Mouse (Mus musculus) yolk sac, embryonic 10.5 days (tissue): ENCODE measurements around the gene Rnf19b.

Experiments used
- DNase-seq: peaks from one replicate; pipeline ENCODE4 v3.0.0-alpha.2; 2017; ENCODE audit warnings: low spot score

Gene Rnf19b

DNA sequence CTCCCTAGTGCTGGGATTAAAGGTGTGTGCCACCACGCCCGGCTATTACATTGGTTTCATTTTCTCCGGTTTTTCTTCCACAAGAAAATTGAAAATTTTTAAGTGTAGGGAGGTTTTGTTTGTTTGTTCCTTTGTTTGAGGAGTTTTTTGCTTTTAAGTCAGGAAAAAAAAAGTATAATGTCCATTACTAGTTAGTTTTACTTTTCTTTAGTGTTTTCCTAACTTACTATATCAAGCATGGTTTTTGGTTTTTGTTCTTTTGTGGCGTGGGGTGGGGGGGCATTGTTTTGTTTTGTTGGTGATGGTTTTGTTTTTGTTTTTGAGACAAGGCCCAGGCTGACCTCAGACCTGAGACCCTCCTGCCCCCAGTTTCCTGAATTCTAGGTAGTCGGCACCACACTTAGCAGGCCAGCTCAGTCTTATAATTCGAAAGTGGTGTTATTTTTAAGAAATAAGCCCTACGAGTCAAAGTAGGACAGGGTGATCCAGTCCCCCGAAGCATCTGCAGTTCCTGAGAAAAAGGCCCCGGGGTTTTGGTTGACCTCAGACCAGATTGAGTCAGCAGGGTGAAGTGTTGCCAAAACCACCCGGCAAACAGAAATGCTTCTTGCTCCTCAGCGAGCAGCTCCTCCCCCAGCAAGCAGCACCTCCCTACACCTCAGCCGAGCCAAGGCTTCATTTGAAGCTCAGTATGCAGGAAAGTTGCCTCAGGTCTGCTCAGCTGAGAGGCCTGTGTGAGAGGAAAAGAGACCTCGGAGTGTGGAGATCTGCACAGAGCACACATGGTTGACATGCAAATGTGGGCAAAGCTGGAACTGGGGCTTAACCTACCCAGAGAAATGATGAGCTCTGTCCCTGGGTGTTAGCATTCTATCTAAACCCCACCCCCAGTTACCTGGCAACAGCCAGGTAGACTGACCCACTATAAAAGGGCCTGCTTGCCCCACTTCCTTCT is 23.1 kb upstream of the Rnf19b start:
- DNase-seq, result no peak

DNA sequence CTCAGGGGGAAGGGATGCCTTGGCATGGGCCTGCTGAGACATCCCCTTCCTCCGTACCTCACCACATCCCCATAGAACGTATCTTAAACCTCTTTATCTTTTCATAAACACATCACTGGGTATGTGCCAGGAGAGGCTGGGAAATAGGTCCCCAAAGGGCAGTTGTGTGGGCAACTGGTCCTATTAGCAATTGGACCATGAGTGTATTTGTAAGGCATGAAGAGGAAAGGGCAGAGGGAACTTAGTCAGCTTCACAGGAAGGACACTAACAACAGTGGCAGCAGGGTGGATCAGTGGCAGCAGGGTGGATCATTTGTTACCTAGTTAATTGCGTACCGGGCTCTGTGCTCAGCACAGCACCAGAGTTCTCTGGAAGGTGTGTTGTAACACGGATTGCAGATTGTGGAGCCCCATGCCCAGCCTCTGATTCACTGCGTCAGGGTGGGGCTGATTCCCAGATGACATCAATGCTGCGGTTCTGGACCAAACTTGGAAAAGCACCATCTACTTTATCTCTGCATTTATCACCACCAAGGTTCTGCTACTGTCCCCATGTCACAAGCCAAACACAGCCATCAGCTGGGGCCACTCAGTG is 22.1 kb upstream of the Rnf19b start:
- no peak for DNase-seq

DNA sequence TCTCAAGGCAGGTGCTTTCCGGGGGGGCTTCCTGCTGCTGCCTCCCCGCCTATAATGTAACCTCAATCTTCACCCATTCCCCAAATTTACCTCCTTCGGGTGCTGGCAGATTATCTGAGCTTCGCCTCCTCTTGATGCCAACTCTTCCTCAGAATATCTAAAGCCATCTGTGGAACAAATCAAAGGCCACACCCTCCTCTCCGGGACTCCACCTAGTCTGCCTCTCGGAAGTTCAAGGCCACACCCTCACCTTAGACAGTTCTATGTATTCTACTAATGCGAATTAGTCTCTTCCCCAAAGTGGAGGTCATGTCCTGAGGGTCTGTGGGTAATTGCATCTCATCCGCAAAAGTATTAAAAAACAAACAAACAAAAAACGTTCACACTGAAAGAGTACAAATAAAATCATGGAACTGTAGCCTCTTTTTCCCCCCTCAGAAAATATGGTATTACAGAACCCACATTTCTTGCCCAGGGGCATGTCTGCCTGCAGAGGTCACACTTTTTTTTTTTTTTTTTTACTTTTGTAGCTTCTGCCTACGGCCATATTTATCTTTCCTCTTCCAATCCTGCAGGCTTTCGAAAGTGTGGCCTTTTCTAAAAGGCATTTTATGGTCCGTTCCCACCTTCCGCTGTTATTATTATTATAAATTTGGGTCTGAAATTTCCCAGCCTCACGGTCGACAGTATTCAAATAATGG is 10.2 kb upstream of the Rnf19b start:
- no peak for DNase-seq

- DNase-seq, result peak; percentile 70
Measured at GRCm38 (mm10) chr4:129048501-129049305, 9.4 kb upstream of the Rnf19b start.

DNA sequence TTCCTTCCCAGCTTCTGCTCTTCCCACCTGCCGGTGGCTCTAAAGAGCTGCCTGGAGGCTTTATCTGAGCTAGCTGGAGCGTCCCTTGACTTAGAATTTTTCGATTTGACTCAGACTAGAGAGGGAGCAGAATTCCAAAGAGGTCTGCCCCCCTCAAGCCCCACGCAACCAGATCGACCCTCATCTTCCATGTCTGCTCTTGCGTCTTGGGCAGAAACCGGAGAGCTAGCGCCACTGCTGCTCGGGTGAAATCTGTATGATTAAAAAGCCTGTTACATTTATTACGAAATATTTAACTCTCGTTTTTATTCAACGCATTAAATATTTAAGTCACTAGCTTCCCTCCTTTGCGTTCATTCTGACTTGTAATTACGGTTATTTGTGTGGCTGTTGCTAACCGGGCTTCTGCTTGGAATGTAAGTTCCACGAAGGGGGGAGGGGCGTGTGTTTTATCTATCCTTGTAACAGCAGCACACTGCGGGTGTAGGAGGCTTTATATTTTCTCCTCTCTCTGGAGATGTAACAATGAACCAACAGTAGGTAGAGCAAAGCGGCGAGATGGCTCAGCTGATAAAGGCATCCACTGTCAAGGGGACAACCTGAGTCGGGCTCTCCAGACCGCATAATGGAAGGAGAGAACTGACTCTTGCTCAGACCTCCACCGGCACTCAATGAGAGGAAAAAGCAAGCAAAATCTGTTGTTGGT is 8.6 kb upstream of the Rnf19b start:
- DNase-seq, result no peak

DNA sequence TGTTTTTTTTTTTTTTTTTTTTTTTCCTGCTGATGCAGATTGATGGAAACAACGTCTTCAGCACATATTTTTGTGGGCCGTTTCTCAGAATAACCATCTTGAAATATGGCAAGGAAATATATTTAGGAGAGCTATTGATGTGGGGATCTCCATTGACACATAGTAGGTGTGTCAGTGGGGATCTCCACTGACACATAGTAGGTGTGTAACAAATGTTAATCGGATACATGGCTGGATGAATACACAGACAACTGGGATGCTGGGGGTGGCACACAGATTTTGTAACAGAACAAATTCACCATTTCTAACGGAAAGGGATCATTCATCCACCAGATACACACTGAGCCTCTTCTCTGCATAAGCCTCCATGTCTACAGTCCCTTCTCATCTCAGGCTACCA is 7.7 kb upstream of the Rnf19b start:
- no peak for DNase-seq

- DNase-seq, result no peak
Measured at GRCm38 (mm10) chr4:129050901-129051417, 7.1 kb upstream of the Rnf19b start.

- DNase-seq, result peak; percentile 48
Measured at GRCm38 (mm10) chr4:129051461-129052183, 6.4 kb upstream of the Rnf19b start.

DNA sequence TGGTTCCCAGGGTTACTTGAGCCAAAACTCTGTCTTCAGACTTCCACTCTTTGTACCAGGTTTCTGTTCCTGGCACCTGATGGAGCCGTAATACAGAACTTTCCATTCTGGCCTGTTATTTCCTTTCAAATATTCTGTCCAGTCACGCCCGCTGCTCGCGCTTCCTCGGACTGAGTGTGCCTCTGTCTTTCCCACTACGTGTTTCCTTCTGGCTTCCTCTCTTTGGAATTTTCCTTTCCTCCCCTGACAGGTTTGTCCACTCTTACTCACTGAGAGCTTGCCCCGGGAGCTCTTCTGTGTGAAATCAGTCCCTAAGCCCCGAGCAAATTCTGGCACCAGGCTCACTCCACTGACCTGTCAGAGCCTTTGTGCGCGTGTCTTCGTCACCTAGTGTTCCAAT is 3.3 kb upstream of the Rnf19b start:
- no peak for DNase-seq

DNA sequence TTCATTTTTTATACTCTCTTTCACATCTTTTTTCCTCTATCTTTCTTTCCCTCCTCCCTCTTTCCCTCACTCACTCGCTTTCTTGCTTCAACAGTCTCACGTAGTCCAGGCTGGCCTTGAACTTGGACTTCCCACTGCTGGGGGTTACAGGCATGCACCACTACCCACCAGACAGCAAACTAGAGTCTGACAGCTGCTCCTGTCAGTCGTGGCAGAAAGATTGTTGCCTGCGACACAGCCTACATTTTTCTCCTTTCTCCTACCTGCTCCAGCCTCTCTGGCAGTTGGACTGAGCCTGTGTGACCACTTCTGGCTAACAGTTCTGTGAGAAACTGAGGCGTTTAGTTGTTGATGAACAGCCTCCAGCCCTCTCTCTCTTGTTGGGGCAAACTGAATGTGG is 2.5 kb upstream of the Rnf19b start:
- no peak for DNase-seq

DNA sequence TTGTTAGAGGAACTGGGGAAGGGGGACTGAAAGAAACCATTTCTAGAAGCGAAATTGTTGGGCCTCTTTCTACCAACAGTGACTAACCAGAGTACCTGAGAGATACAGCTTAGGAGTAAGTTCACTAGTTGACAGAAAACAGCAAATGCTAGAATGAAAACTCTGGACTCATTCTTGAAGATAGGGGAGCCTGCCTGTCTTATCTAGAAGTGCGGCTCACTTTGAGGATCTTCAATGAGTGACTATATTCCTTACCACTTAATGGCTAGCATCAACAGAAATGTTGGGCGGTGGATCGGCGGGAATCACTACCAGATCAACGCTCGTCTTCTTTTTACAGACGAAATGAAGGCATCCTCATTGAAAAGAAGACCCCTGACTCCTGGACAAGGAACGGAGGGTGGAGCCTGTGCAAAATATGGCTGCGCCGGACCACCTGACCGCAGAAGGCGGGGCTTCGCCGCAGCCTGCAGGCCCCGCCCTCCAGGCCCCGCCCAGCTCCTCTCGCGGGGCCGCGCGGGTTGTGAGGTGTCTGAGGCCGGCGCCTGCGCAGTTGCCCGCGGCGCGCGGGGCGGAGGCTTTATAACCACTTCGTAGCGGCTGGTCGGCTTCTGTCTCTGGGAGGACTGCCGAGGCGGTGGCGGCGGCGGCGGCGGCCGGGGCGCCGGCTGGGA is 401 bp upstream of the Rnf19b start:
- DNase-seq, result peak; percentile 93

DNA sequence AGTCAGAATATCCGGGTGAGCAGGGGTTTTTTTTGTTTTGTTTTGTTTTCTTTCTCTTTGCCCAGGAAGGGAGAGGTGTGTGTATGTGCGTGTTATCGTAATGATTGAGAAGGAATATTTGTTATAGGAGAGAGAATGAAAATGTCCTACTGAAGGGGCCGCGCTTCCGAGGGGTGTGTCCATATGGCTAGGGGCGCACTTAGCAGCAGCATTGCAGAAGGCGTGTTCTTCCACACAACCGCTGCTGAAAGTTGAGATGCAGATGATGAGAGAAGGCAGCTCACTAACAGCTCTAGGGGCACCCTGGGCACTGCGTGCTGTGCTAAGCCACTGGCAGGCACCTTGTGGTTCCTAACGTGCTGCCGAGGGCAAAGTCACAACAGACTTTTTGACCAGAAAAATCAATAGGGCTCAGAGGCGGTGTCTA is 1.1 kb downstream of the Rnf19b start:
- DNase-seq, result peak; percentile 34

GRCm38 (mm10) chr4:129059922-129060321 is 1.9 kb downstream of the Rnf19b start:
- DNase-seq, result no peak

DNA sequence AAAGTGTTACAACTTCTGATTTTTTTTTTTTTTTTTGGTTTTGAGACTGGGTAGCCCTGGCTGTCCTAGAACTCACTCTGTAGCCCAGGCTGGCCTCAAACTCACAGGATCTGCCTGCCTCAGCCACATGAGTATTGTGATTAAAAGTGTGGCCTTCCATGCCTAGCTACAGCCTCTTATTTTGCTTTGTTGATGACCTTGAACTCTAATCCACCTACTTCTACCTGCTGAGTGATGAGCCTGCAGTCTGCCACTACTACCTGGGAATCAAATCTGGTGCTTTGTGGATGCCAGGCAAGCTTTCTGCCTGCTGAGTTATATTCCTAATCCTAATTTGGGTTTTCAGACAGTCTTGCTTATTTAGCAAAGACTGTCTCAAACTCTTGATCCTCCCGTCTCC is 3.4 kb downstream of the Rnf19b start:
- DNase-seq, result no peak

DNA sequence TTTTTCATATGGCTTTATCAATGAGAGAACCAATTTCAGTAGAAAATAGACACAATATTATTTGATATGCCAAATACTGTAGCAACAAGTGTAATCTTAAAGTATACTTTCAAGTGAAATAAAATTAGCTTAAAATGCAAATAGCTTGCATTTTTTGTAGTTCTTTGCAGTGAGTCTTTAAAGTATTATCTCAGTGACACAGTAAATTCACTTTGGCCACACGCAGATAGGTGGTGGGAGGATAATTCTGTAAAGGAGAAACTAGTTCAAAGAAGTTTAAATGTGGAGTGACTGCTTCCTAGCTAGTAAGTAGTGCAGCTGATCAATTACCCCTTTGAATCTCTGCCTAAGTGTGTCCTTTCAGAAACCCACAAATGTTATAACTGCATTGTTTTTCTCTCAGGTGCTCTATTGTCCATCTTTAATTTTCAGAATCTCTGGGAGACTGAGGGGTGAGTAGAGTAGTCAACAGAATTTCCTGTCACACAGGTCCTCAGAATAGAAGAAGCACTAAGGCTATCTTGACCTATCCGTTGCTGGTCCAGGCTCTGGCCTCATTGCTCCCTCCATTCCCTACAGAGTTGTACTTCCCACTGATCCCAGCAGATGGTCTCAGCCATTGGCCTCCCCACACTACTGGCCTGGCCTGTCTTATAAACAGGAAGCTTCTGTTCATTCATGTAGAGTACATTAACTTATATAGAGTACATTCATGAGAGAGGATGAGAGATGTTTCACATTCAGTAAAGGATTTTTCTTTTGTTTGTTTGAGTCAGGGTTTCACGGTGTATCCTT is 4.4 kb downstream of the Rnf19b start:
- DNase-seq, result no peak

DNA sequence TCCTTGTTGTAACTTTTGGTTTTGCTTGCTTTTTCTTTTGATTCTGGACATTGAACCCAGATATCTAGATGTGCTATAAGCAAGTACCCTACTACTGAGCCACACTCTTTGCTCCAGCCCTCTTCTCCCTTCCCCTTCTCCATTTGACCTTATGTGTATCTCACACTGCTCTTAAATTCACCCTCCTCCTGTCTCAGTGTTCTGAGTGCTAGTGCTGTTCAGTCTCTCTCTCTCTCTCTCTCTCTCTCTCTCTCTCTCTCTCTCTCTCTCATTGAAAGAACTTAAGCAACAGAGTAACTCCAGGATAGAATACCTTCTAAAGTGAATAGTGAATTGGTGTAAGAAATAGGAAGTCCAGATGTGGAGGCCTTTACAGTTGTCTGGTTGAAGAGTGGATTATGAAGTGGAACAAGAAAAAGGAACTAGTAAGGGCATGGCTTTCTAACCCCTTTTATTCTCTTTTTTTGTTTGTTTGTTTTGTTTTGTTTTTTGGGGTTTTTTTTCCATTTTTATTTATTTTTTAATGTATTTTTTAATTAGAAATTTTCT is 7.7 kb downstream of the Rnf19b start:
- DNase-seq, result no peak

DNA sequence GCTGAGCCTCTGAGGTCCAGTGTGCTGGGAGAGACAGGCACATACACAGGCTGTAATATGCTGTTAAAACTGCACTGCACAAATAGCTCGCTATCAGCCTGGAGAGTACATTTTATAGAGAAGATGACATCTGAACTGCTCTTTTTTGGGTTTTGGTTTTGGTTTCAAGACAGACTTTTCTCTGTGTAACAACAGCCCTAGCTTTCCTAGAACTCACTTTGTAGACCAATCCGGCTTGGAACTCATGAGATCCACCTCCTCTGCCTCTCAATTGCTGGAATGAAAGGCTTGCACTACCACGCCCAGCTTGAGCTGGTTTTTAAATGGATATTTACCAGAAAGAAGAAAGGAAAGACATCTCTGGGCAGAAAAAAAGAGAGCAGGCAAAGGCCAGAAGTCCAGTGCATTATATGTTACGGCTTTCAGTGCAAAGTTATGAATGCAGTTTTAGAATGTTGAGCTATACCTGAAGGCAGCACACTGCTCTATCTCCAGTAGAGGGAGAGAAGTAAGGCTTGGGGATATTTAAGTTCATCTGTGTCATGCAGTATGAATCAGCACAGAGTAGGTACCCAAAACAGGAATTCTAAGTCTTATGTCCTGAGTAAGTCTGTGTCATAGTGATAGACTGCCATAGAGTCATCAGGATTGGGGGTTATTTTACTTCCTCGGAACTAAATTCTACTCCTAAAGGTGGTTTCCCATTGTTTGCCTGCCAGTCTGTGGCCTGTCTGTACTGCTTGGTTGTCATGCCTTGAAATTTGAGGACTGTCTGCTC is 9.8 kb downstream of the Rnf19b start:
- no peak for DNase-seq

DNA sequence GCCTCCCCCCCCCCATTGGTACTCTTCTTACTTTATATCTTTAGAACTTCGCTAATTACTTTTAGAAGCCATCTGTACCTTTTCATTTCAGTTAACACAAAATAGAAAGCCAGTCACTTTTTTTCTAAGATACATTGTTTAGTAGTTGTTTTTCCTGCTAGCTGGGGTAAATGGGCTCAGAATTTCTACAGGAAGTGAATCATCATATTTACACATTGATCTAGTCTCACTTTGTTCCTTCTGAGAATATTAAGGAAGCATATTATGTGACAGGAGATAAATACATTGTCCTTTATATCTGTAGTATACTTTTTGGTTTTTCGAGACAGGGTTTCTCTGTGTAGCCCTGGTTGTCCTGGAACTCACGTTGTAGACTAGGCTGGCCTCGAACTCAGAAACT is 10.8 kb downstream of the Rnf19b start:
- no peak for DNase-seq
